Mouse (Mus musculus) olfactory bulb, adult 2 months (tissue): ENCODE data around the gene Mepe. TPM values are rescaled to one million over a fixed set of nuclear protein-coding genes. Genes with fewer than 3 reads are reported as not detected.

Experiments used
- H3K27ac ChIP-seq: fragments of 200-500 bp; 2 replicates; pipeline ENCODE4 v1.5.1; 2012; ENCODE audit warnings: low read depth, low read length; ENCODE audit not compliant: insufficient read depth
- H3K4me1 ChIP-seq: fragments of 200-500 bp; 2 replicates; pipeline ENCODE4 v1.6.1; 2012; ENCODE audit warnings: low read length; ENCODE audit not compliant: control insufficient read depth, insufficient read depth
- H3K4me3 ChIP-seq: fragments of 200-500 bp; 2 replicates; pipeline ENCODE4 v1.5.1; 2012; ENCODE audit warnings: mild to moderate bottlenecking, low read depth, low read length, moderate library complexity; ENCODE audit not compliant: insufficient read depth
- CTCF ChIP-seq: fragments of 200-500 bp; IDR thresholded peaks from 2 replicates; pipeline ENCODE4 v1.5.1; 2012; ENCODE audit warnings: low read depth, mild to moderate bottlenecking, low read length, moderate library complexity; ENCODE audit not compliant: insufficient read depth
- POLR2A ChIP-seq: fragments of 200-500 bp; IDR thresholded peaks from 2 replicates; pipeline ENCODE4 v1.6.1; 2012; ENCODE audit warnings: mild to moderate bottlenecking, low read depth, low read length, moderate library complexity; ENCODE audit not compliant: insufficient read depth
- WGBS: fragments of 180-500 bp; shearing (Covaris S2); methylation state at CpG from one replicate; pipeline ENCODE4 v1.1.7; 2018; 5-methylcytosine and 5-hydroxymethylcytosine counted together
- polyA plus RNA-seq: library from polyadenylated mRNA; stranded (reverse); fragments of >200 nt; gene quantifications from 2 replicates; pipeline ENCODE4 v1.2.4, GENCODE M21; 2012; ENCODE audit warnings: low replicate concordance; ENCODE audit not compliant: missing spikeins, insufficient read depth, insufficient read length

Mepe gene
- polyA plus RNA-seq, 1 experiment, result not detected

- no peaks in the 10 kb centered on the region; the same call in 1 of the 2 replicates for H3K4me1 ChIP-seq
- no peak overlapping the region for H3K4me3 ChIP-seq
- no peak for TF ChIP-seq POLR2A
- no peak for TF ChIP-seq CTCF
- no peak overlapping the region for H3K27ac ChIP-seq
- 69% methylated on average over 4 of the region's 4 CpGs for WGBS
These were observed 46.2 kb downstream of the Mepe start for GRCm38 (mm10) chr5:104371284-104371683.

GRCm38 (mm10) chr5:104373648-104374307 is 48.6 kb downstream of the Mepe start:
- no peak overlapping the region for H3K27ac ChIP-seq
- TF ChIP-seq POLR2A (no peak), CTCF (no peak)
- no peak overlapping the region for H3K4me3 ChIP-seq
- 84% methylated on average over 4 of the region's 4 CpGs for WGBS
- no peaks in the 10 kb centered on the region; the same call in 1 of the 2 replicates for H3K4me1 ChIP-seq

DNA sequence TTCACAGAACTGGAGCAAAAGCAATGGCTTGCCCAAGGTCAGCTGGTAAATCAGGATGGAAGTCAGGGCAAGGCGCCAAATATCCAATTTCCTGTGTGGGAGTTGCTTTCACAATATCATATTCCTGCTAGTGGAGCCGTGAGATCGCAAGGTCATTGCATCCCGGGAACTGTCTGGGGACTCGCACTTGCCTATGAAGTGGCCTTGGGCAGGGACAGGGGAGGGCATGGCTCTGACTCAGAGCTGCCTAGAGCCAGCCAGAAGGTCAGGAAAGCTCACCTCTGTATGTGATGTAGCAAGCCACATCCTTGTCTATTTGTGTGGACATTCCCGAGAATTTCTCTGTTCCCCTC is 49.2 kb downstream of the Mepe start:
- Histone ChIP-seq H3K4me1 (no peaks in the 10 kb centered on the region; the same call in 1 of the 2 replicates), H3K4me3 (no peak overlapping the region), H3K27ac (no peak overlapping the region)
- WGBS, result 71% methylated on average over 6 of the region's 6 CpGs
- TF ChIP-seq POLR2A (no peak), CTCF (no peak)

GRCm38 (mm10) chr5:104375132-104375531 is 50.0 kb downstream of the Mepe start:
- Histone ChIP-seq H3K4me3 (no peak overlapping the region), H3K27ac (no peak overlapping the region), H3K4me1 (no peaks in the 10 kb centered on the region; the same call in 1 of the 2 replicates)
- WGBS, result 51% methylated on average over 2 of the region's 2 CpGs
- TF ChIP-seq CTCF, result no peak

- Histone ChIP-seq H3K27ac (no peak overlapping the region), H3K4me1 (no peaks in the 10 kb centered on the region; the same call in 1 of the 2 replicates), H3K4me3 (no peak overlapping the region)
- no peak for TF ChIP-seq CTCF
- TF ChIP-seq POLR2A, result no peak
- 94% methylated on average over 1 of the region's 1 CpGs for WGBS
These were observed 51.8 kb downstream of the Mepe start for GRCm38 (mm10) chr5:104376890-104377289.

- no peak overlapping the region for H3K4me3 ChIP-seq
- WGBS, result 84% methylated on average over 1 of the region's 1 CpGs
- H3K27ac ChIP-seq, result no peak overlapping the region
- no peak for TF ChIP-seq POLR2A
- TF ChIP-seq CTCF, result no peak
- H3K4me1 ChIP-seq, result no peaks in the 10 kb centered on the region
These were observed 55.4 kb downstream of the Mepe start for GRCm38 (mm10) chr5:104380574-104380973.

DNA sequence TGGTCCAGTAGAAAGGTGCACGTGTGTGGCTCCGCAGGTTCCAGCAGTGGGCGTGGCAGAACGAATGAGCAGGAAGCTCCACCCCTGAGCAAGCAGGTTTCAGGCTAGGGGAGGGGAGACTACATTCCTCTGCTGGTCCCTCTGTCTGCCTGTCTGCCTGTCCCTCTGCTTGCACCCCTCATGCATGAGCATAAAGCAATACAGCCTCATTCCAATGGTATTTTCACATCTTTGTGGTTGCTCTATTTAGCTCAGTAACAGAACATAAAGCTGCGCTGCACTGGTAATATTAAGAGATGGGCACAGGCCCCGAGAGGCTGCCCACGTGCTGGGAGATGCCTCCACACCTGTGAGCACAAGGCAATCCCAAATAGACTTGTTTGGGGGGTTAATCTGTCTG is 56.5 kb downstream of the Mepe start:
- Histone ChIP-seq H3K27ac (no peak overlapping the region), H3K4me1 (no peaks in the 10 kb centered on the region), H3K4me3 (no peak overlapping the region)
- no peak for TF ChIP-seq POLR2A
- no peak for TF ChIP-seq CTCF
- 81% methylated on average over 3 of the region's 7 CpGs for WGBS

- Histone ChIP-seq H3K4me1 (no peaks in the 10 kb centered on the region), H3K4me3 (no peak overlapping the region), H3K27ac (no peak overlapping the region)
- TF ChIP-seq POLR2A (no peak), CTCF (no peak)
- WGBS, result 94% methylated on average over 7 of the region's 7 CpGs
These were observed 59.4 kb downstream of the Mepe start for GRCm38 (mm10) chr5:104384540-104384939.

DNA sequence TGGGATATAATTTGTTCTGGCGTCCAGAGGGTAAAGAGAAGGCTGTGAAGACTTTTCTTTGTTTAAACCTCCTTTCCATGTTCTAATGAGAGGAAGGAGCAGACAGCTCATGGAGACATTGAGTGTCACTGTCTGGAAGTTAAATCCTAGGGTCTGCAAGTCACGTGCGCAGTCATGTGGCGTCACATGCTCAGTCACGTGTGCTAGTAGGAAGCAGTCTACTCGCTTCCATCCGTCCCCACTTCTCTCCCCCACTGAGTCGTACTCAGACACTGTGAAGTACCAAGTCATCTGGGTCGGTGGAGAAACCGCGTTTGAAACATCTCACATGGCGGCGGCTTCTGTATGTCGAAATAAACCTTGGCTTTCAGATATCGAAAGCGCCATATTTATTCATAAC is 60.4 kb downstream of the Mepe start:
- TF ChIP-seq CTCF (no peak), POLR2A (no peak)
- Histone ChIP-seq H3K4me3 (no peak overlapping the region), H3K27ac (no peak overlapping the region), H3K4me1 (no peaks in the 10 kb centered on the region)
- WGBS, result 95% methylated on average over 16 of the region's 16 CpGs

GRCm38 (mm10) chr5:104386908-104387307 is 61.8 kb downstream of the Mepe start:
- WGBS, result 83% methylated on average over 5 of the region's 5 CpGs
- Histone ChIP-seq H3K4me1 (no peaks in the 10 kb centered on the region), H3K27ac (no peak overlapping the region), H3K4me3 (no peak overlapping the region)
- no peak for TF ChIP-seq CTCF
- TF ChIP-seq POLR2A, result no peak

Other genes with a start within 250 kb of the Mepe start
- gene Gm17660, start 247.7 kb upstream of the Mepe start, polyA plus RNA-seq, result not detected in 2 replicates
- 627 and 723 TPM in 2 replicates for gene Sparcl1, start 211.6 kb upstream of the Mepe start, polyA plus RNA-seq
- gene Dspp, start 154.6 kb upstream of the Mepe start, polyA plus RNA-seq, result not detected in 2 replicates
- gene Dmp1, start 122.7 kb upstream of the Mepe start, polyA plus RNA-seq, result not detected in 2 replicates
- gene Ibsp, start 26.2 kb upstream of the Mepe start, polyA plus RNA-seq, result not detected in 2 replicates
- not detected in 2 replicates for gene Spp1, start 109.8 kb downstream of the Mepe start, polyA plus RNA-seq
- not detected in 2 replicates for gene Pkd2, start 134.1 kb downstream of the Mepe start, polyA plus RNA-seq
- gene BC005561, start 183.0 kb downstream of the Mepe start, polyA plus RNA-seq, result not detected in 2 replicates